Mouse (Mus musculus) olfactory bulb, adult 2 months (tissue): Measurements from ENCODE around the gene Tmod2.

Source experiments
- CTCF ChIP-seq: fragments of 200-500 bp; IDR thresholded peaks from 2 replicates; pipeline ENCODE4 v1.5.1; 2012; ENCODE audit warnings: low read depth, mild to moderate bottlenecking, low read length, moderate library complexity; ENCODE audit not compliant: insufficient read depth
- POLR2A ChIP-seq: fragments of 200-500 bp; IDR thresholded peaks from 2 replicates; pipeline ENCODE4 v1.6.1; 2012; ENCODE audit warnings: mild to moderate bottlenecking, low read depth, low read length, moderate library complexity; ENCODE audit not compliant: insufficient read depth

- TF ChIP-seq POLR2A (no peak), CTCF (no peak)
Measured at GRCm38 (mm10) chr9:75609505-75609904, 1.6 kb downstream of the Tmod2 start.
